Mouse (Mus musculus) small intestine, adult 2 months (tissue): Measurements from ENCODE around the gene Gm28048. TPM values are rescaled to one million over a fixed set of nuclear protein-coding genes. Genes with fewer than 3 reads are reported as not detected.

ENCODE experiments used
- H3K27ac ChIP-seq: fragments of 200-500 bp; 2 replicates; pipeline ENCODE4 v1.5.1; 2012; ENCODE audit warnings: low read depth, low read length, control low read depth, inconsistent platforms; ENCODE audit not compliant: insufficient read depth
- H3K27me3 ChIP-seq: fragments of 200-500 bp; 2 replicates; pipeline ENCODE4 v1.6.1; 2012; ENCODE audit warnings: mild to moderate bottlenecking, moderate library complexity, low read length, inconsistent platforms; ENCODE audit not compliant: control insufficient read depth, insufficient read depth
- H3K36me3 ChIP-seq: fragments of 200-500 bp; 2 replicates; pipeline ENCODE4 v1.6.1; 2012; ENCODE audit warnings: mild to moderate bottlenecking, low read length, control low read depth, inconsistent platforms; ENCODE audit not compliant: control insufficient read depth, insufficient read depth
- H3K4me1 ChIP-seq: fragments of 200-500 bp; 2 replicates; pipeline ENCODE4 v1.6.1; 2012; ENCODE audit warnings: low read length, inconsistent platforms, mixed read lengths; ENCODE audit not compliant: control insufficient read depth, insufficient read depth, insufficient read length
- H3K4me3 ChIP-seq: fragments of 200-500 bp; 2 replicates; pipeline ENCODE4 v1.5.1; 2012; ENCODE audit warnings: low read depth, mild to moderate bottlenecking, control low read depth, inconsistent platforms, low read length, moderate library complexity
- CTCF ChIP-seq: fragments of 200-500 bp; IDR thresholded peaks from 2 replicates; pipeline ENCODE4 v1.5.1; 2012; ENCODE audit warnings: low read depth, mild to moderate bottlenecking, control low read depth, inconsistent platforms, low read length, moderate library complexity, mixed read lengths; ENCODE audit not compliant: insufficient replicate concordance, insufficient read length; ENCODE audit errors: extremely low read depth
- POLR2A ChIP-seq: fragments of 200-500 bp; IDR thresholded peaks from 2 replicates; pipeline ENCODE4 v1.6.1; 2012; ENCODE audit warnings: low read depth, mild to moderate bottlenecking, control low read depth, inconsistent platforms, low read length, moderate library complexity
- WGBS: fragments of 180-500 bp; shearing (Covaris S2); methylation state at CpG from one replicate; pipeline ENCODE4 v1.1.7; 2018; 5-methylcytosine and 5-hydroxymethylcytosine counted together
- polyA plus RNA-seq: library from polyadenylated mRNA; depleted of rRNA; stranded (reverse); fragments of >200 nt; gene quantifications from 2 replicates; pipeline ENCODE4 v1.2.3, GENCODE M21; 2012

Gm28048 gene
- polyA plus RNA-seq, 1 experiment = not detected

DNA sequence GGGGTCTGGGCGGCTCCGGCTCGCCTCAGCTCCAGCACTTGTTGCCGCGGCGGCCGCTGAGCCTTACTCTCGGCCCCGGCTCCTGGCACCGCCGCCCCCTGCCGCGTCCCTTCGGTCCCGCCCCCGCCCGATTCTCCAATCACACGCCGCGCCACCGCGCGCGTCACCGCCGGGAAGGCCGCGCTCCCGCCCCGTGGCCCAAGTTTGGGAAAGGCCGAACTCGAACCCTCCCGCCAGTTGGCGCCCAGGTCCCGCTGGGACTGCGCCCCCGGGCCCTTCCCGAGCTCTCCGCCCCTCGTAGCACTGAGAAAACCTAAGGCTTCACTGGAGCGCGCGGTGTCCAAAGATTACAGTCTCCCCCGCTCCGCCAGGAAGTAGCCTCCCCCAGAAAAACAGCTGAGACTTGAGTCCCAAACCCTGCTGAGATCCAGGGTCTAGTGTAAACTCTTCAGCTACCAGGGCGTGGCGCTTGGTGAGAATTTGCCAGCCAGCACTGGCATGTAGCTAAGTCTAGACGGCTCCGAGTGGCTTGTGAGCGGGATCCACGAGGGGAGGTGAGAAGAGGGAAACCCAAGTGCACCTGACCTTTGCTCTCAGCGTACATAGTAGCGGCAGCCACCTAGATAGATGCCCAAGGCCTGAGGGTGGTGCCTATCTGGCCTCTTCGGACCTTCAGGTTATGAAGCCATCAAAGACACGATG lies 122.1 kb downstream of the Gm28048 start:
- Histone ChIP-seq H3K27me3 (no peaks in the 10 kb centered on the region), H3K27ac (peak overlapping the region; percentile 95), H3K4me1 (peaks cover 3% of the 10 kb centered on the region), H3K4me3 (peak overlapping the region; percentile 93), H3K36me3 (no peaks in the 10 kb centered on the region)
- TF ChIP-seq POLR2A (peak; percentile 60; the same call in 1 of the 2 replicates), CTCF (no peak; the same call in 1 of the 2 replicates)
- under 1% methylated on average over 55 of the region's 55 CpGs for WGBS

DNA sequence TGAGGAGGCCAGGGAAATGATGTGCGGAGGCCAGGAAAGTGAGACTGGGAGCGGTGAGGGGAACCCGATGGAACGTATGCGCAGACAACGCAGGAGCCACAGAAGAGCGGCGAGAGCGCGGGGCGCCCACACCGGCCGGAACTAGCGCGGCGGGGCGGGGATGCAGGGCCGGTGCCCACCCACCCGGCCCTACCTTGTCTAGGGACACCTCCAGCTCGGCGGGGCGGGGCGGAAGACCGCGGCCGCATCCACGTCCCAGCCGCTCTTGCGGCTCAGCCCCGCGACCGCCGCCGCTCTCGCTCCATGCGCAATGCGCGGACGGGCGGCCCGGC lies 122.6 kb downstream of the Gm28048 start:
- no peak; the same call in 1 of the 2 replicates for TF ChIP-seq CTCF
- TF ChIP-seq POLR2A = no peak
- Histone ChIP-seq H3K27me3 (no peaks in the 10 kb centered on the region), H3K4me1 (peaks cover 5% of the 10 kb centered on the region), H3K36me3 (no peaks in the 10 kb centered on the region), H3K27ac (peak overlapping the region; percentile 95), H3K4me3 (peak overlapping the region; percentile 93)
- under 1% methylated on average over 36 of the region's 41 CpGs for WGBS

DNA sequence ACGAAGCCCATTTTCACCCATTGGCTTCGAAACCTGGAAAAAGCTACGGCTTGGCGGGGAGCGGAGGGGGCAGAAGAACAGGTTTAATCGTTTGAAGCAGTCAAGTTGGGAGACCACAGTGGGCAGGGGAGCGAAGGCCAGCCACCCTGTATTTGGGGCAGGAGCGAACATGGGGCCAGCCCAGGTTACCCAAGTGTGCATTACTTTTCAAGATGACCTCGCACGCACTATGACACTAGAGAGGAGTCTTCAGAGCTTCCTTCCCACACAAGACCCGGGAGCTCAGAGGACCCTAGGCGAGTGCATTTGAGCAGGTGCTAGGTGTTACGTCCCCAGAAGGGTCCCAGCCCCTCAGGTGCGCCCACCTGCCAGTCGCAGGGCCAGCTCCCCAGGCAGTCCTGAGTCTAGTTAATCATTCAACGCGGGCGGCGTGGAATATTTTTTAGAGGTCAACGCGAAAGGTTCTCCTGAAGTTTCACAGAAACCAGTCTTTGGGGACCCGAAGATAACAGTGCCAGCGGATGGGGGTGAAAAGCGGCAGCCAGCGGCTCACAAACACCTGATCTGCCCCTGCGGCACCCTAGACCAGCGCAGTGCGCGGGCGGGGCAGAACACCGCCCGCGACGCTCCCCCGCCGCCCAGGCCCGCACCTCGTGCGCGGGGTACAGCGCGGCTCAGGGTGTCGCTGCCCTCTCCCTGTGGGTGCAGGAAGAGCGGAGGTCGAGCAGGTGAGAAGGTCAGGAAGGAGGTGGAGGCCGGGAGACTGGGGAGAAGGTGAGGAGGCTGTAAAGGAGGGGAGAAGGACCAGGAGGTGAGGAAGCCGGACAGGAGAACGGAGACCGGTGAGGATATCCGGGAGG lies 123.2 kb downstream of the Gm28048 start:
- H3K36me3 ChIP-seq = no peaks in the 10 kb centered on the region
- peak overlapping the region; percentile 95 for H3K27ac ChIP-seq
- TF ChIP-seq CTCF (0 out of 2 replicates have a peak, but pooled peaks have one; percentile 15), POLR2A (no peak)
- no peaks in the 10 kb centered on the region for H3K27me3 ChIP-seq
- 3% methylated on average over 50 of the region's 50 CpGs for WGBS
- peaks cover 8% of the 10 kb centered on the region for H3K4me1 ChIP-seq
- H3K4me3 ChIP-seq = peak overlapping the region; percentile 93

DNA sequence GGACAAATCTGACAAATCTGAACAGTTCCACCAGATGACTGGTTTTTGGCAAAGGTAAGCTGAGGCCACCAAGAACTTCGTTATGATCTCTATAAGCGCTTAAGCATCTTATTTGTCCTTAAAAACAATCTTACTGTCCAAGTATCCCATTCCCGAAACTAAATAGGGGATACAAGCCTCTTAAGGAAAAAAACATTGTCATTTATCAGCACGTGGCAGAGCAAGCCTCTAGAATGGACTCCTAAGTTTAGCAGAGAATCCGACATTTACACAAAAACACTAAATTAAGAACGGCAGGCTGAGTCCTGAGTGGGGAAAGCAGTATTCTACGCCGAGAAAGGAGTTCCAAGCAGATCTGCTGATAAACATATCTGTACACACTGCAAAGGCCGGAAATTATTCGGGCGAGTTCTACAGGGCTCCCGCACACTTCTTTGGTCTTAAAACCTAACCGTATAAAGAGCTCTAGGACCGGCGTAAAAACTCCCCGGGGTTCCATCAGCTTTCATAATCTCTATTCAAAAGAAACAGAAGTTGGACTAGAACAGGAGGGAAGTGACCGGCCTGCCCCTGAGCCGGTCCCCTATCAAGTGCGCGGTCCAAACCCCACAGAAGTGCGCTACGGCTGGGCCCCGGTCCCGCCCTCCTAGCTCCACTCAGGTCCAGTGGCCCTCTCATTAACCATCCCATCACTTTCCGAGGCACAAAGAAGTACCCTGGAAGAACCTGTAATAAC lies 124.0 kb downstream of the Gm28048 start:
- TF ChIP-seq CTCF = no peak
- TF ChIP-seq POLR2A = no peak
- Histone ChIP-seq H3K27ac (peak overlapping the region; percentile 95), H3K4me1 (peaks cover 14% of the 10 kb centered on the region), H3K27me3 (no peaks in the 10 kb centered on the region), H3K4me3 (peak overlapping the region; percentile 93), H3K36me3 (peaks cover 1% of the 10 kb centered on the region; the same call in 1 of the 2 replicates)
- WGBS = 20% methylated on average over 25 of the region's 25 CpGs

DNA sequence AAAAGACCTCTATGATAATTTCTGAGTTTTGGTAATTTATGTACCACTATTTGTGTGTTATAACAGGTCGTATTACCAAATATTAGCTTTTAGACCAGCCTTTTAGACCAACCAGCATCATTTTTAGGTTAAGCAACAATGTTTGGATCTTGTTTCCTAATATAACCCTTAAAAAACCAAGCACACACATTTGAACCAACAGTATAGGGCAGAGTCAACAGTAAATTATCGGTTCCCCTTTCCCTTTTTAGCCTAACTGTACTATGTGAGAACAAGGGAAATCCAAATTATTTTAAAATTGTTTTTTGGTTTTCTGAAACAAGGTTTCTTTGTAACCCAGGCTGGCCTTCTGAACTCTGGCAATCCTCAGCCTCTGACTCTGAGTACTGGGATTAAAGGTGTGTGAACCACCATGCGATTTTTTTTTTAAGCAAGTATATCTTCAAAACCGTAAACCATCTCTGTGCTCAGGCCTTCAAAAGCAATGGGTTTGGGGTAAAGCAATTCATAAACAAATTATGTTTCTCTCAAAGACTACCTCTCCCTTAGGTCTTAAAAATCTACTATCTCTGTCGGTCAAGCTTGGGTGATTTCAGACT lies 124.7 kb downstream of the Gm28048 start:
- no peak overlapping the region for H3K4me3 ChIP-seq
- H3K27ac ChIP-seq = no peak overlapping the region
- H3K27me3 ChIP-seq = no peaks in the 10 kb centered on the region
- H3K4me1 ChIP-seq = peaks cover 18% of the 10 kb centered on the region
- peaks cover 2% of the 10 kb centered on the region; the same call in 1 of the 2 replicates for H3K36me3 ChIP-seq
- TF ChIP-seq POLR2A = no peak
- TF ChIP-seq CTCF = no peak
- WGBS = 68% methylated on average over 5 of the region's 5 CpGs

DNA sequence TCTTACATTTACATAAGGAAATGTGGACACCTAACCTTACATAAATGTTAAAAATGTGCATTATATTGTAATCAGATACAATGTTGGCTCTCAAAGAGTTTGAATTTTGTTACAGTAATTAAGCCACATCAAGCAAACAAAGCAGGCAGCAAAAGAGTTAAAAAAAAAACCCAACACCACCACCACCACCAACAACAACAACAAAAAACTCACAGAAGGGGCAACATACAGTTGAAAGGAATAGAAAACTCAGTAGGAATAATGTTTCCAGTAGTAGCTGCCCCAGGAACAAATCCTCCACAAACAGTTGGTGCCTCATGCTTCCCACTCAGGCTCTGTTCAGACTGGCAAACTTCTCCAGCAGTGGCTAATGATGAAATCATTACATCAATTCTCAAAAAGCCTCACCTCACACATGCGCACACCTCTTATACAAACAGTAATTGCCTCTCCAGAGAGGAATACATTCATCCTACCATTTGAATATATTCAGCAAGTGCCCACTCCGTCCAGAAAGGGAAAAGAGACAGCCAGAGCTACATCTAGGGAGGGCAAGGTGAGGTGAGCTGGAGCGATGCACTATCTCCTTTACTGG lies 125.4 kb downstream of the Gm28048 start:
- Histone ChIP-seq H3K36me3 (peaks cover 2% of the 10 kb centered on the region; the same call in 1 of the 2 replicates), H3K4me1 (peaks cover 18% of the 10 kb centered on the region), H3K4me3 (no peak overlapping the region), H3K27me3 (no peaks in the 10 kb centered on the region), H3K27ac (no peak overlapping the region)
- 79% methylated on average over 3 of the region's 3 CpGs for whole genome bisulfite sequencing
- TF ChIP-seq POLR2A (no peak), CTCF (no peak)

DNA sequence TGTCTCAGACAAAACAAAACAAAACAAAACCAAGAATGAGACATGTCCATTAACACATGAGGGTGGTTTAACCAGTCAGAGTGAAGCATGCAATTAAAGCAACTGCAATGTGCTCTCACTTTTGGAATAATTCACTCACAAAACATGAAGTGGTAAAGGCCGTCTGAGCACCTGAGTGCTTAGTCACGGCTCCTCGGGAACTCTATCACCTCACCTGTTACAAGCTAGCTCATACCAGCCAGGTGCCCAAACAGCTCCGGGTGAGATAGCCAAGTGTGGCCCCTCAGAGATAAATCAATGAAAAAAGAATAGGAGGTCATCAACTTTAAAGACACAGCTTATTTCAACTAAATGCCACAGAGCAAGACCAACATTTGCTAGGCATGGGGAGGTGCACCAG lies 127.3 kb downstream of the Gm28048 start:
- TF ChIP-seq CTCF (no peak), POLR2A (no peak)
- Histone ChIP-seq H3K27ac (no peak overlapping the region), H3K36me3 (peaks cover 2% of the 10 kb centered on the region; the same call in 1 of the 2 replicates), H3K27me3 (no peaks in the 10 kb centered on the region), H3K4me1 (peaks cover 30% of the 10 kb centered on the region; the same call in 1 of the 2 replicates), H3K4me3 (no peak overlapping the region)
- WGBS = 28% methylated on average over 4 of the region's 4 CpGs
